Mouse (Mus musculus) hindbrain, embryonic 16.5 days (tissue): Measurements from ENCODE around the gene Hoxb5. TPM values are rescaled to one million over a fixed set of nuclear protein-coding genes. Genes with fewer than 3 reads are reported as not detected.

Source experiments
- ATAC-seq: fragments of 200-750 bp; cut with Nextera tagmentation; 2 replicates; pipeline ENCODE4 v1.8.0; 2017; ENCODE audit warnings: moderate TSS enrichment, moderate library complexity
- H3K27ac ChIP-seq: fragments of 300-500 bp; sonication (generic); 2 replicates; pipeline ENCODE4 v1.5.1; 2014; ENCODE audit warnings: low read depth, mild to moderate bottlenecking, control low read depth, low read length, moderate library complexity
- H3K27me3 ChIP-seq: fragments of 300-500 bp; sonication (generic); replicated peaks from 2 replicates; pipeline ENCODE4 v1.6.1; 2014; ENCODE audit warnings: low read length; ENCODE audit not compliant: control insufficient read depth, insufficient read depth
- H3K36me3 ChIP-seq: fragments of 300-500 bp; sonication (generic); 2 replicates; pipeline ENCODE4 v1.6.1; 2014; ENCODE audit warnings: mild to moderate bottlenecking, low read length, moderate library complexity, mixed read lengths; ENCODE audit not compliant: control insufficient read depth, insufficient read depth
- H3K4me1 ChIP-seq: fragments of 300-500 bp; sonication (generic); 2 replicates; pipeline ENCODE4 v1.6.1; 2014; ENCODE audit warnings: low read depth, low read length; ENCODE audit not compliant: control insufficient read depth, insufficient read depth
- H3K4me2 ChIP-seq: fragments of 300-500 bp; sonication (generic); 2 replicates; pipeline ENCODE4 v1.6.1; 2014; ENCODE audit warnings: mild to moderate bottlenecking, low read length, control low read depth, moderate library complexity
- H3K4me3 ChIP-seq: fragments of 300-500 bp; sonication (generic); 2 replicates; pipeline ENCODE4 v1.5.1; 2014; ENCODE audit warnings: mild to moderate bottlenecking, low read length, control low read depth, moderate library complexity
- H3K9ac ChIP-seq: fragments of 300-500 bp; sonication (generic); 2 replicates; pipeline ENCODE4 v1.6.1; 2014; ENCODE audit warnings: low read depth, mild to moderate bottlenecking, control low read depth, low read length, moderate library complexity
- H3K9me3 ChIP-seq: fragments of 300-500 bp; sonication (generic); 2 replicates; pipeline ENCODE4 v1.6.1; 2014; ENCODE audit warnings: mild to moderate bottlenecking, low read length, moderate library complexity; ENCODE audit not compliant: control insufficient read depth
- WGBS: fragments of 180-500 bp; shearing (Covaris S2); extraction: QIAGEN DNeasy Blood & Tissue Kit; methylation state at CpG from one replicate; pipeline ENCODE4 v1.1.7; 2014; 5-methylcytosine and 5-hydroxymethylcytosine counted together
- polyA plus RNA-seq: library from polyadenylated mRNA; unstranded; fragments of >200 nt; fragmentation: Nextera tagmentation; extraction: Ambion mirVana; gene quantifications from 2 replicates; pipeline ENCODE4 v1.2.1, GENCODE M21; 2015

The Hoxb5 gene
- polyA plus RNA-seq, 1 experiment from 2014 or later = 133 TPM

- Histone ChIP-seq H3K4me1 (no peaks in the 10 kb centered on the region), H3K27ac (peak overlapping the region; percentile 74)
Measured at GRCm38 (mm10) chr11:96326705-96327104, 23.6 kb downstream of the Hoxb5 start.

GRCm38 (mm10) chr11:96327122-96327521, 24.0 kb downstream of the Hoxb5 start:
- Histone ChIP-seq H3K9me3 (no peaks in the 10 kb centered on the region), H3K27ac (peak overlapping the region; percentile 74), H3K27me3 (peaks cover 22% of the 10 kb centered on the region), H3K9ac (peak overlapping the region; percentile 60), H3K36me3 (no peaks in the 10 kb centered on the region), H3K4me2 (peak overlapping the region; percentile 62), H3K4me3 (peak overlapping the region; percentile 38), H3K4me1 (no peaks in the 10 kb centered on the region)
- under 1% methylated on average over 7 of the region's 7 CpGs for WGBS
- ATAC-seq = no peak

More at GRCm38 (mm10) chr11:96326705-96327104, 23.6 kb downstream of the Hoxb5 start:
- Histone ChIP-seq H3K4me2 (peak overlapping the region; percentile 62), H3K36me3 (no peaks in the 10 kb centered on the region), H3K9me3 (no peaks in the 10 kb centered on the region), H3K27me3 (peaks cover 19% of the 10 kb centered on the region), H3K4me3 (peak overlapping the region; percentile 23), H3K9ac (peak overlapping the region; percentile 60)
- no peak for ATAC-seq
- WGBS = under 1% methylated on average over 12 of the region's 12 CpGs

- ATAC-seq = peak; percentile 45; the same call in 1 of the 2 replicates
- Histone ChIP-seq H3K9me3 (no peaks in the 10 kb centered on the region), H3K27me3 (peaks cover 22% of the 10 kb centered on the region), H3K4me1 (no peaks in the 10 kb centered on the region), H3K36me3 (no peaks in the 10 kb centered on the region), H3K4me3 (peak overlapping the region; percentile 38), H3K27ac (peak overlapping the region; percentile 74), H3K4me2 (peak overlapping the region; percentile 62), H3K9ac (peak overlapping the region; percentile 60)
- WGBS = 7% methylated on average over 5 of the region's 5 CpGs
Measured at GRCm38 (mm10) chr11:96327750-96328149, 24.6 kb downstream of the Hoxb5 start.

GRCm38 (mm10) chr11:96328605-96329004, 25.5 kb downstream of the Hoxb5 start:
- H3K27me3 ChIP-seq = peaks cover 23% of the 10 kb centered on the region
- no peaks in the 10 kb centered on the region for H3K9me3 ChIP-seq
- WGBS = 8% methylated on average over 8 of the region's 8 CpGs
- peak overlapping the region; percentile 74 for H3K27ac ChIP-seq
- H3K4me1 ChIP-seq = no peaks in the 10 kb centered on the region
- ATAC-seq = no peak
- H3K4me3 ChIP-seq = peak overlapping the region; percentile 38
- peak overlapping the region; percentile 62 for H3K4me2 ChIP-seq
- no peaks in the 10 kb centered on the region for H3K36me3 ChIP-seq
- peak overlapping the region; percentile 60 for H3K9ac ChIP-seq

GRCm38 (mm10) chr11:96332105-96332504, 29.0 kb downstream of the Hoxb5 start:
- under 1% methylated on average over 8 of the region's 8 CpGs for WGBS
- Histone ChIP-seq H3K4me1 (peaks cover 5% of the 10 kb centered on the region; the same call in 1 of the 2 replicates), H3K27ac (peak overlapping the region; percentile 91), H3K4me2 (peak overlapping the region; percentile 62), H3K27me3 (peaks cover 44% of the 10 kb centered on the region), H3K9me3 (no peaks in the 10 kb centered on the region), H3K4me3 (peak overlapping the region; percentile 42), H3K36me3 (no peaks in the 10 kb centered on the region), H3K9ac (peak overlapping the region; percentile 70)
- no peak for ATAC-seq

- Histone ChIP-seq H3K9ac (peak overlapping the region; percentile 70), H3K9me3 (no peaks in the 10 kb centered on the region), H3K27ac (peak overlapping the region; percentile 91), H3K4me3 (peak overlapping the region; percentile 42), H3K4me2 (peak overlapping the region; percentile 62), H3K4me1 (peaks cover 5% of the 10 kb centered on the region; the same call in 1 of the 2 replicates), H3K36me3 (no peaks in the 10 kb centered on the region), H3K27me3 (peaks cover 41% of the 10 kb centered on the region)
- no peak for ATAC-seq
- under 1% methylated on average over 31 of the region's 35 CpGs for WGBS
Measured at GRCm38 (mm10) chr11:96332618-96333032, 29.5 kb downstream of the Hoxb5 start.

- Histone ChIP-seq H3K9ac (peak overlapping the region; percentile 70), H3K27ac (peak overlapping the region; percentile 91), H3K4me3 (peak overlapping the region; percentile 42), H3K9me3 (no peaks in the 10 kb centered on the region), H3K27me3 (peaks cover 40% of the 10 kb centered on the region), H3K36me3 (no peaks in the 10 kb centered on the region), H3K4me1 (peaks cover 6% of the 10 kb centered on the region; the same call in 1 of the 2 replicates), H3K4me2 (peak overlapping the region; percentile 62)
- 4% methylated on average over 17 of the region's 17 CpGs for WGBS
- ATAC-seq = no peak
Measured at GRCm38 (mm10) chr11:96333241-96334001, 30.3 kb downstream of the Hoxb5 start.

GRCm38 (mm10) chr11:96334002-96334364, 30.8 kb downstream of the Hoxb5 start:
- H3K36me3 ChIP-seq = no peaks in the 10 kb centered on the region
- peaks cover 40% of the 10 kb centered on the region for H3K27me3 ChIP-seq
- ATAC-seq = peak; percentile 21; the same call in 1 of the 2 replicates
- peak overlapping the region; percentile 62 for H3K4me2 ChIP-seq
- H3K4me3 ChIP-seq = peak overlapping the region; percentile 42
- WGBS = 15% methylated on average over 2 of the region's 2 CpGs
- H3K27ac ChIP-seq = peak overlapping the region; percentile 91
- peak overlapping the region; percentile 70 for H3K9ac ChIP-seq
- H3K4me1 ChIP-seq = peaks cover 7% of the 10 kb centered on the region; the same call in 1 of the 2 replicates
- no peaks in the 10 kb centered on the region for H3K9me3 ChIP-seq

- Histone ChIP-seq H3K36me3 (no peaks in the 10 kb centered on the region), H3K9ac (peak overlapping the region; percentile 70; the same call in 1 of the 2 replicates), H3K27ac (peak overlapping the region; percentile 91), H3K9me3 (no peaks in the 10 kb centered on the region), H3K4me1 (peaks cover 7% of the 10 kb centered on the region; the same call in 1 of the 2 replicates), H3K27me3 (peaks cover 36% of the 10 kb centered on the region), H3K4me2 (peak overlapping the region; percentile 62), H3K4me3 (peak overlapping the region; percentile 42; the same call in 1 of the 2 replicates)
- no peak for ATAC-seq
- WGBS = 32% methylated on average over 3 of the region's 3 CpGs
Measured at GRCm38 (mm10) chr11:96334998-96335397, 31.9 kb downstream of the Hoxb5 start.
